Mouse (Mus musculus): Measurements from ENCODE around the gene Eif4enif1. TPM values are rescaled to one million over a fixed set of nuclear protein-coding genes. Genes with fewer than 3 reads are reported as not detected.
"Not testable (repeated sequence)": the region's sequence is repeated elsewhere in the genome, so short reads cannot be mapped to it uniquely, and the experiment has no call there.

Gene Eif4enif1
- polyA plus RNA-seq (2014; fragmentation: Nextera tagmentation; extraction: Ambion mirVana): 74.7 and 87.8 TPM in 2 replicates

GRCm38 (mm10) chr11:3202231-3202701 is at the start of gene Eif4enif1:
Gene Eif4enif1 (plus strand): TSS chr11:3202392.
- peak; percentile 48; the same call in 1 of the 2 replicates for ATAC-seq (ENCODE audit: insufficient number of reproducible peaks, low FRiP score, low TSS enrichment, low read depth)
- no peaks in the 10 kb centered on the region for H3K4me1 ChIP-seq (ENCODE audit: control insufficient read depth, insufficient read depth, low read length)
- peak within 1 kb of the TSS; percentile 8; the same call in 1 of the 2 replicates for H3K4me2 ChIP-seq (ENCODE audit: low read depth, severe bottlenecking)
- H3K4me3 ChIP-seq (ENCODE audit: low read depth, low read length): peak within 1 kb of the TSS; percentile 35
- 1% methylated on average over 43 of the region's 57 CpGs for WGBS
- peak; percentile 94 for DNase-seq (ENCODE audit: low spot score)
- peaks cover 7% of the 10 kb centered on the region; the same call in 1 of the 2 replicates for H3K36me3 ChIP-seq (ENCODE audit: control insufficient read depth, insufficient read depth, low read length)
- H3K27ac ChIP-seq (replicated peaks; ENCODE audit: low read depth, low read length): no peak within 1 kb of the TSS; the same call in 1 of the 2 replicates
- no peaks in the 10 kb centered on the region for H3K9me3 ChIP-seq (ENCODE audit: control insufficient read depth, low read length)
- H3K27me3 ChIP-seq (ENCODE audit: control insufficient read depth, insufficient read depth, low read length): no peaks in the 10 kb centered on the region
- H3K9ac ChIP-seq (ENCODE audit: low read length): peak within 1 kb of the TSS; percentile 39

GRCm38 (mm10) chr11:3153666-3154397 is 48.4 kb upstream of the Eif4enif1 start:
- H3K27me3 ChIP-seq (ENCODE audit: control insufficient read depth, insufficient read depth, low read length); H3K27ac ChIP-seq (replicated peaks; ENCODE audit: low read depth, low read length); H3K4me3 ChIP-seq (ENCODE audit: low read depth, low read length); H3K4me2 ChIP-seq (ENCODE audit: low read depth, severe bottlenecking); H3K4me1 ChIP-seq (ENCODE audit: control insufficient read depth, insufficient read depth, low read length); H3K36me3 ChIP-seq (ENCODE audit: control insufficient read depth, insufficient read depth, low read length); H3K9ac ChIP-seq (ENCODE audit: low read length): not testable (repeated sequence)
- DNase-seq (ENCODE audit: low spot score): peak; percentile 31
- 79% methylated on average over 1 of the region's 1 CpGs for WGBS
- peaks cover 18% of the 10 kb centered on the region for H3K9me3 ChIP-seq (ENCODE audit: control insufficient read depth, low read length)
- ATAC-seq (ENCODE audit: insufficient number of reproducible peaks, low FRiP score, low TSS enrichment, low read depth): peak; percentile 52

- not testable (repeated sequence) for H3K36me3 ChIP-seq (ENCODE audit: control insufficient read depth, insufficient read depth, low read length); DNase-seq (ENCODE audit: low spot score); ATAC-seq (ENCODE audit: insufficient number of reproducible peaks, low FRiP score, low TSS enrichment, low read depth); H3K9ac ChIP-seq (ENCODE audit: low read length); H3K27ac ChIP-seq (replicated peaks; ENCODE audit: low read depth, low read length); H3K4me1 ChIP-seq (ENCODE audit: control insufficient read depth, insufficient read depth, low read length); H3K4me2 ChIP-seq (ENCODE audit: low read depth, severe bottlenecking); H3K4me3 ChIP-seq (ENCODE audit: low read depth, low read length); H3K27me3 ChIP-seq (ENCODE audit: control insufficient read depth, insufficient read depth, low read length)
- H3K9me3 ChIP-seq (ENCODE audit: control insufficient read depth, low read length): peaks cover 15% of the 10 kb centered on the region
- 85% methylated on average over 2 of the region's 3 CpGs for WGBS
Measured at GRCm38 (mm10) chr11:3156991-3157390, 45.2 kb upstream of the Eif4enif1 start.

GRCm38 (mm10) chr11:3157996-3158395 is 44.2 kb upstream of the Eif4enif1 start:
- H3K9ac ChIP-seq (ENCODE audit: low read length); H3K4me3 ChIP-seq (ENCODE audit: low read depth, low read length); H3K27me3 ChIP-seq (ENCODE audit: control insufficient read depth, insufficient read depth, low read length); H3K4me1 ChIP-seq (ENCODE audit: control insufficient read depth, insufficient read depth, low read length); DNase-seq (ENCODE audit: low spot score); H3K36me3 ChIP-seq (ENCODE audit: control insufficient read depth, insufficient read depth, low read length); ATAC-seq (ENCODE audit: insufficient number of reproducible peaks, low FRiP score, low TSS enrichment, low read depth); H3K4me2 ChIP-seq (ENCODE audit: low read depth, severe bottlenecking); H3K27ac ChIP-seq (replicated peaks; ENCODE audit: low read depth, low read length): not testable (repeated sequence)
- 89% methylated on average over 6 of the region's 6 CpGs for WGBS
- peaks cover 18% of the 10 kb centered on the region for H3K9me3 ChIP-seq (ENCODE audit: control insufficient read depth, low read length)

- not testable (repeated sequence) for H3K4me2 ChIP-seq (ENCODE audit: low read depth, severe bottlenecking); H3K27ac ChIP-seq (replicated peaks; ENCODE audit: low read depth, low read length); H3K4me3 ChIP-seq (ENCODE audit: low read depth, low read length); ATAC-seq (ENCODE audit: insufficient number of reproducible peaks, low FRiP score, low TSS enrichment, low read depth); H3K4me1 ChIP-seq (ENCODE audit: control insufficient read depth, insufficient read depth, low read length); DNase-seq (ENCODE audit: low spot score); H3K36me3 ChIP-seq (ENCODE audit: control insufficient read depth, insufficient read depth, low read length); H3K9ac ChIP-seq (ENCODE audit: low read length); H3K27me3 ChIP-seq (ENCODE audit: control insufficient read depth, insufficient read depth, low read length)
- 80% methylated on average over 4 of the region's 4 CpGs for WGBS
- peaks cover 16% of the 10 kb centered on the region for H3K9me3 ChIP-seq (ENCODE audit: control insufficient read depth, low read length)
Measured at GRCm38 (mm10) chr11:3158800-3159199, 43.4 kb upstream of the Eif4enif1 start.

GRCm38 (mm10) chr11:3161370-3161769 is 40.8 kb upstream of the Eif4enif1 start:
- not testable (repeated sequence) for H3K27me3 ChIP-seq (ENCODE audit: control insufficient read depth, insufficient read depth, low read length); H3K4me1 ChIP-seq (ENCODE audit: control insufficient read depth, insufficient read depth, low read length); H3K4me2 ChIP-seq (ENCODE audit: low read depth, severe bottlenecking); H3K4me3 ChIP-seq (ENCODE audit: low read depth, low read length); H3K9ac ChIP-seq (ENCODE audit: low read length); H3K27ac ChIP-seq (replicated peaks; ENCODE audit: low read depth, low read length); H3K36me3 ChIP-seq (ENCODE audit: control insufficient read depth, insufficient read depth, low read length); H3K9me3 ChIP-seq (ENCODE audit: control insufficient read depth, low read length); ATAC-seq (ENCODE audit: insufficient number of reproducible peaks, low FRiP score, low TSS enrichment, low read depth)
- peak; percentile 40 for DNase-seq (ENCODE audit: low spot score)
- WGBS: 60% methylated on average over 1 of the region's 2 CpGs

GRCm38 (mm10) chr11:3162236-3162897 is 39.8 kb upstream of the Eif4enif1 start:
- H3K27ac ChIP-seq (replicated peaks; ENCODE audit: low read depth, low read length); H3K9ac ChIP-seq (ENCODE audit: low read length); H3K9me3 ChIP-seq (ENCODE audit: control insufficient read depth, low read length); H3K4me3 ChIP-seq (ENCODE audit: low read depth, low read length); H3K27me3 ChIP-seq (ENCODE audit: control insufficient read depth, insufficient read depth, low read length); H3K4me1 ChIP-seq (ENCODE audit: control insufficient read depth, insufficient read depth, low read length); H3K4me2 ChIP-seq (ENCODE audit: low read depth, severe bottlenecking); H3K36me3 ChIP-seq (ENCODE audit: control insufficient read depth, insufficient read depth, low read length): not testable (repeated sequence)
- ATAC-seq (ENCODE audit: insufficient number of reproducible peaks, low FRiP score, low TSS enrichment, low read depth): peak; percentile 20; the same call in 1 of the 2 replicates
- DNase-seq (ENCODE audit: low spot score): peak; percentile 26
- 65% methylated on average over 5 of the region's 5 CpGs for WGBS

- not testable (repeated sequence) for H3K9me3 ChIP-seq (ENCODE audit: control insufficient read depth, low read length); H3K27ac ChIP-seq (replicated peaks; ENCODE audit: low read depth, low read length); H3K36me3 ChIP-seq (ENCODE audit: control insufficient read depth, insufficient read depth, low read length); H3K4me3 ChIP-seq (ENCODE audit: low read depth, low read length); H3K27me3 ChIP-seq (ENCODE audit: control insufficient read depth, insufficient read depth, low read length); H3K4me1 ChIP-seq (ENCODE audit: control insufficient read depth, insufficient read depth, low read length); DNase-seq (ENCODE audit: low spot score); H3K4me2 ChIP-seq (ENCODE audit: low read depth, severe bottlenecking); ATAC-seq (ENCODE audit: insufficient number of reproducible peaks, low FRiP score, low TSS enrichment, low read depth); H3K9ac ChIP-seq (ENCODE audit: low read length)
- 82% methylated on average over 2 of the region's 2 CpGs for WGBS
Measured at GRCm38 (mm10) chr11:3163122-3163521, 39.1 kb upstream of the Eif4enif1 start.

Measured in limb, embryonic 11.5 days (tissue).